Mouse (Mus musculus) embryo, embryonic 11.5 days (tissue): ENCODE measurements around the gene Stk32c.

Experiments used
- DNase-seq: peaks from one replicate; pipeline ENCODE4 v3.0.0-alpha.2; 2012; ENCODE audit warnings: low read depth, low spot score

Gene Stk32c

GRCm38 (mm10) chr7:139229837-139230236 is 16.7 kb upstream of the Stk32c start:
- DNase-seq, result no peak

GRCm38 (mm10) chr7:139228447-139229171 is 15.5 kb upstream of the Stk32c start:
- DNase-seq, result no peak

- no peak for DNase-seq
These were observed 13.3 kb upstream of the Stk32c start for GRCm38 (mm10) chr7:139226416-139226815.

GRCm38 (mm10) chr7:139224725-139225124 is 11.6 kb upstream of the Stk32c start:
- no peak for DNase-seq

GRCm38 (mm10) chr7:139224070-139224469 is 11.0 kb upstream of the Stk32c start:
- DNase-seq, result no peak

- no peak for DNase-seq
These were observed 9.2 kb upstream of the Stk32c start for GRCm38 (mm10) chr7:139222341-139222740.

GRCm38 (mm10) chr7:139221856-139222255 is 8.7 kb upstream of the Stk32c start:
- no peak for DNase-seq

- DNase-seq, result no peak
These were observed 8.0 kb upstream of the Stk32c start for GRCm38 (mm10) chr7:139221072-139221471.

- DNase-seq, result no peak
These were observed 7.2 kb upstream of the Stk32c start for GRCm38 (mm10) chr7:139220303-139220702.

- no peak for DNase-seq
These were observed 6.4 kb upstream of the Stk32c start for GRCm38 (mm10) chr7:139219486-139219885.

GRCm38 (mm10) chr7:139218641-139219415 is 5.7 kb upstream of the Stk32c start:
- DNase-seq, result no peak

- no peak for DNase-seq
These were observed 3.9 kb upstream of the Stk32c start for GRCm38 (mm10) chr7:139217046-139217445.

- DNase-seq, result no peak
These were observed 3.4 kb upstream of the Stk32c start for GRCm38 (mm10) chr7:139216464-139216863.

GRCm38 (mm10) chr7:139215946-139216345 is 2.8 kb upstream of the Stk32c start:
- DNase-seq, result no peak

GRCm38 (mm10) chr7:139215516-139215915 is 2.4 kb upstream of the Stk32c start:
- DNase-seq, result no peak

- DNase-seq, result no peak
These were observed 1.7 kb upstream of the Stk32c start for GRCm38 (mm10) chr7:139214596-139215340.

- DNase-seq, result no peak
These were observed 1.1 kb upstream of the Stk32c start for GRCm38 (mm10) chr7:139214160-139214559.

- no peak for DNase-seq
These were observed 644 bp upstream of the Stk32c start for GRCm38 (mm10) chr7:139213751-139214150.

- no peak for DNase-seq
These were observed 1.3 kb downstream of the Stk32c start for GRCm38 (mm10) chr7:139211761-139212160.

GRCm38 (mm10) chr7:139208773-139209095 is 4.4 kb downstream of the Stk32c start:
- DNase-seq, result no peak

- peak; percentile 56 for DNase-seq
These were observed 4.9 kb downstream of the Stk32c start for GRCm38 (mm10) chr7:139208023-139208772.

- DNase-seq, result no peak
These were observed 11.9 kb downstream of the Stk32c start for GRCm38 (mm10) chr7:139201209-139201608.
